Mouse (Mus musculus): ENCODE measurements at regions not wholly inside any gene's neighbourhood (a gene's known extent, or its start where the extent isn't known, plus 50 kb on each side); places are given as distances from the start of the nearest gene placed in this dataset.

- no peak for DNase-seq (ENCODE audit: low spot score)
Observed at GRCm38 (mm10) chr7:133521936-133522335, 80.0 kb downstream of the Tex36 start.

GRCm38 (mm10) chr7:133518926-133519325, 83.0 kb downstream of the Tex36 start:
- DNase-seq (ENCODE audit: low spot score) = no peak

- no peak for DNase-seq (ENCODE audit: low spot score)
Observed at GRCm38 (mm10) chr7:133517576-133517975, 84.4 kb downstream of the Tex36 start.

GRCm38 (mm10) chr7:133510926-133511325, 91.0 kb downstream of the Tex36 start:
- no peak for DNase-seq (ENCODE audit: low spot score)

- DNase-seq (ENCODE audit: low spot score) = no peak
Observed at GRCm38 (mm10) chr7:133509486-133509885, 92.5 kb downstream of the Tex36 start.

- no peak for DNase-seq (ENCODE audit: low spot score)
Observed at GRCm38 (mm10) chr7:133508370-133509012, 93.5 kb downstream of the Tex36 start.

GRCm38 (mm10) chr7:133505628-133506027, 96.3 kb downstream of the Tex36 start:
- DNase-seq (ENCODE audit: low spot score) = peak; percentile 7

- no peak for DNase-seq (ENCODE audit: low spot score)
Observed at GRCm38 (mm10) chr7:133503946-133504345, 98.0 kb downstream of the Tex36 start.

- DNase-seq (ENCODE audit: low spot score) = no peak
Observed at GRCm38 (mm10) chr7:133502731-133503130, 99.2 kb downstream of the Tex36 start.

GRCm38 (mm10) chr7:133497551-133497950, 104.4 kb downstream of the Tex36 start:
- no peak for DNase-seq (ENCODE audit: low spot score)

GRCm38 (mm10) chr7:133494982-133495550, 106.9 kb downstream of the Tex36 start:
- DNase-seq (ENCODE audit: low spot score) = no peak

- DNase-seq (ENCODE audit: low spot score) = no peak
Observed at GRCm38 (mm10) chr7:133494256-133494981, 107.5 kb downstream of the Tex36 start.

GRCm38 (mm10) chr7:133492626-133493025, 109.3 kb downstream of the Tex36 start:
- no peak for DNase-seq (ENCODE audit: low spot score)

GRCm38 (mm10) chr7:133487887-133488630, 113.9 kb downstream of the Tex36 start:
- DNase-seq (ENCODE audit: low spot score) = no peak

- DNase-seq (ENCODE audit: low spot score) = no peak
Observed at GRCm38 (mm10) chr7:133484430-133484841, 117.5 kb downstream of the Tex36 start.

- DNase-seq (ENCODE audit: low spot score) = no peak
Observed at GRCm38 (mm10) chr7:133481529-133481928, 120.4 kb downstream of the Tex36 start.

GRCm38 (mm10) chr7:133479679-133480078, 122.3 kb downstream of the Tex36 start:
- DNase-seq (ENCODE audit: low spot score) = no peak

GRCm38 (mm10) chr7:133477933-133478332, 124.0 kb downstream of the Tex36 start:
- DNase-seq (ENCODE audit: low spot score) = no peak

GRCm38 (mm10) chr7:133477221-133477620, 124.7 kb downstream of the Tex36 start:
- DNase-seq (ENCODE audit: low spot score) = no peak

GRCm38 (mm10) chr7:133471706-133472105, 130.3 kb downstream of the Tex36 start:
- DNase-seq (ENCODE audit: low spot score) = no peak

GRCm38 (mm10) chr7:133470620-133470958, 131.4 kb downstream of the Tex36 start:
- DNase-seq (ENCODE audit: low spot score) = no peak

- no peak for DNase-seq (ENCODE audit: low spot score)
Observed at GRCm38 (mm10) chr7:133469952-133470619, 131.9 kb downstream of the Tex36 start.
